Mouse (Mus musculus) inflammation-experienced regulatory T-cells, adult 16 weeks (primary cell): ENCODE data around the gene Lhfpl3. TPM values are rescaled to one million over a fixed set of nuclear protein-coding genes. Genes with fewer than 3 reads are reported as not detected.

Experiments
- polyA plus RNA-seq: library from polyadenylated mRNA; unstranded; fragments of 100-300 nt; shearing (Covaris generic); gene quantifications from one replicate; pipeline ENCODE4 v1.2.1, GENCODE M21; 2017

Lhfpl3 gene
- polyA plus RNA-seq, result 0.10 TPM

GRCm38 (mm10) chr5:22745885-22746532 lies at the start of gene Lhfpl3:
TSS of gene Lhfpl3 (plus strand) at chr5:22746059.

Other genes with a start within 250 kb of the Lhfpl3 start
- gene Orc5, start 195.6 kb upstream of the Lhfpl3 start, polyA plus RNA-seq, result 67.8 TPM